30 mouse cellular contexts compared by ENCODE assay signal in genomic region chr9:20479396-20479795, GRCm38 (mm10). TPM values are rescaled to one million over a fixed set of nuclear protein-coding genes. Genes with fewer than 3 reads are reported as not detected.
DNase-seq lines count a peak whose midpoint lies in the region; ATAC-seq and TF ChIP-seq lines count a peak whose summit lies in the region.
"Had no signal": no experiment of that assay in that cellular context is flagged by ENCODE, and none has a peak within 500 bp of the region (broad histone marks: within the 10 kb centered on the region; RNA-seq: fewer than 3 reads in every experiment).

No protein-coding gene starts in this region.

- ATAC-seq in kidney, embryonic 14.5 days (ENCODE audit: low FRiP score, low TSS enrichment) = no peak
- ATAC-seq in inflammation-experienced regulatory T-cells, adult 6 months = no peak
- ATAC-seq: forebrain, embryonic 13.5 days; intestine, embryonic 15.5 days had no signal

- no peak overlapping the region for H3K4me3 ChIP-seq in kidney, adult 2 months (ENCODE audit: insufficient read depth, low read depth, low read length)
- no peak overlapping the region for H3K4me3 ChIP-seq in kidney, embryonic 14.5 days (ENCODE audit: low read length)
- H3K4me3 ChIP-seq: forebrain, embryonic 13.5 days; heart, embryonic 13.5 days; hindbrain, embryonic 15.5 days; intestine, embryonic 15.5 days; neural tube, embryonic 15.5 days had no signal

- no peak overlapping the region for H3K27ac ChIP-seq in kidney, adult 2 months (ENCODE audit: insufficient read depth, low read depth, low read length)
- H3K27ac ChIP-seq in kidney, embryonic 14.5 days (ENCODE audit: low read depth, low read length) = no peak overlapping the region
- H3K27ac ChIP-seq: forebrain, embryonic 13.5 days; heart, embryonic 13.5 days; hindbrain, embryonic 15.5 days; intestine, embryonic 15.5 days; liver, embryonic 14.5 days; macrophage; neural tube, embryonic 15.5 days; stomach, postnatal 0 days had no signal

- H3K27me3 ChIP-seq in kidney, adult 2 months (replicated peaks; ENCODE audit: control insufficient read depth, insufficient read depth, low read length) = no peaks in the 10 kb centered on the region
- no peaks in the 10 kb centered on the region for H3K27me3 ChIP-seq in kidney, embryonic 14.5 days (ENCODE audit: control insufficient read depth, insufficient read depth, low read length)
- H3K27me3 ChIP-seq: forebrain, embryonic 13.5 days; heart, embryonic 13.5 days; hindbrain, embryonic 15.5 days; intestine, embryonic 15.5 days; neural tube, embryonic 15.5 days had no signal

- peaks cover 3% of the 10 kb centered on the region; the same call in 1 of the 2 replicates for H3K36me3 ChIP-seq in kidney, adult 2 months (ENCODE audit: control insufficient read depth, insufficient read depth, low read length)
- peaks cover 46% of the 10 kb centered on the region for H3K36me3 ChIP-seq in kidney, embryonic 14.5 days (ENCODE audit: control insufficient read depth, insufficient read depth, low read length)

- H3K4me1 ChIP-seq in kidney, adult 2 months (ENCODE audit: control insufficient read depth, insufficient read depth, low read length) = peaks cover 2% of the 10 kb centered on the region; the same call in 1 of the 2 replicates
- no peaks in the 10 kb centered on the region for H3K4me1 ChIP-seq in kidney, embryonic 14.5 days (ENCODE audit: control insufficient read depth, insufficient read depth, low read length)
- H3K4me1 ChIP-seq: forebrain, embryonic 13.5 days; heart, embryonic 13.5 days; hindbrain, embryonic 15.5 days; intestine, embryonic 15.5 days; neural tube, embryonic 15.5 days had no signal

- no peak overlapping the region for H3K4me2 ChIP-seq in kidney, embryonic 14.5 days (replicated peaks; ENCODE audit: low read depth, low read length)
- H3K4me2 ChIP-seq: forebrain, embryonic 13.5 days; heart, embryonic 13.5 days; hindbrain, embryonic 15.5 days; intestine, embryonic 15.5 days; neural tube, embryonic 15.5 days had no signal

- H3K9me3 ChIP-seq in kidney, embryonic 14.5 days (ENCODE audit: control insufficient read depth, low read length) = no peaks in the 10 kb centered on the region
- H3K9me3 ChIP-seq: forebrain, embryonic 13.5 days; heart, embryonic 13.5 days; hindbrain, embryonic 15.5 days; intestine, embryonic 15.5 days; neural tube, embryonic 15.5 days had no signal

- TF ChIP-seq POLR2A in kidney, adult 2 months (IDR thresholded peaks at IDR 0.05; ENCODE audit: low read depth, low read length) = no peak

- 62% methylated on average over 5 of the region's 5 CpGs for WGBS in kidney, adult 2 months
- WGBS in kidney, embryonic 14.5 days = 96% methylated on average over 5 of the region's 5 CpGs

- no peak overlapping the region for H3K9ac ChIP-seq in kidney, embryonic 14.5 days (ENCODE audit: low read depth, low read length)
- H3K9ac ChIP-seq: forebrain, embryonic 13.5 days; heart, embryonic 13.5 days; hindbrain, embryonic 15.5 days; intestine, embryonic 15.5 days; liver, embryonic 14.5 days; neural tube, embryonic 15.5 days had no signal

- peak; percentile 59 for DNase-seq in cerebellum, postnatal 14 days
- no peak for DNase-seq in cerebellum, adult 8-10 months
- DNase-seq in kidney, adult 2 months = peak; percentile 71
- peak; percentile 8 for DNase-seq in right cerebral cortex, postnatal 4 days
- no peak for DNase-seq in right cerebral cortex, postnatal 25 days
- DNase-seq: adrenal gland, adult 2 months; B cell, adult 2 months; cerebellum, adult 11-12 months; gastrocnemius, postnatal 10 days; heart, postnatal 10 days; layer of hippocampus, postnatal 36 days; liver; lung, adult 2 months; lung, postnatal 10 days; midbrain, embryonic 14.5 days; retina, postnatal 1 day; right cerebral cortex, postnatal 14 days; spleen, adult 18-20 months; thymus, adult 18-20 months; thymus, postnatal 25 days had no signal

- no peak for TF ChIP-seq CTCF in kidney, adult 2 months (conservative IDR thresholded peaks at IDR 0.05; ENCODE audit: insufficient read depth, insufficient read length, low read depth, low read length)

RNA-seq across cellular contexts. Expression of gene Zfp426, which starts 13.2 kb away (rescaled TPM):
- 4.6 and 5.6 TPM in 2 replicates for polyA plus RNA-seq in kidney, adult 2 months (2012; rRNA removed)
- polyA plus RNA-seq in kidney, embryonic 14.5 days (2014; fragmentation: Nextera tagmentation; extraction: Ambion mirVana) = 12.8 and 22.6 TPM in 2 replicates
- 10 to 100 TPM; 25.0 to 25.9 (median 25.5) TPM for polyA plus RNA-seq in inflammation-experienced regulatory T-cells, adult 6 months (2017; shearing (Covaris generic))

RNA-seq across cellular contexts. Expression of gene Zfp26, which starts 19.4 kb away (rescaled TPM):
- 1.5 and 2.2 TPM in 2 replicates for polyA plus RNA-seq in kidney, adult 2 months (2012; rRNA removed)
- 15.7 and 36.5 TPM in 2 replicates for polyA plus RNA-seq in kidney, embryonic 14.5 days (2014; fragmentation: Nextera tagmentation; extraction: Ambion mirVana)
- polyA plus RNA-seq in inflammation-experienced regulatory T-cells, adult 6 months (2017; shearing (Covaris generic)) = 10 to 100 TPM; 18.3 to 24.2 (median 21.8) TPM

RNA-seq across cellular contexts. Expression of gene Zfp266, which starts 41.8 kb away (rescaled TPM):
- polyA plus RNA-seq in kidney, adult 2 months (2012; rRNA removed) = 4.7 and 6.6 TPM in 2 replicates
- polyA plus RNA-seq in kidney, embryonic 14.5 days (2014; fragmentation: Nextera tagmentation; extraction: Ambion mirVana) = 80.5 and 96.4 TPM in 2 replicates
- 10 to 100 TPM; 44.4 to 55.8 (median 46.6) TPM for polyA plus RNA-seq in inflammation-experienced regulatory T-cells, adult 6 months (2017; shearing (Covaris generic))

Comparison
In these comparisons a context has a peak if more than half of its experiments do, and no peak if none do; other contexts are left out.
1. DNase-seq: peak in cerebellum, postnatal 14 days (2 of 2), kidney, adult 2 months (single experiment) and right cerebral cortex, postnatal 4 days (single experiment); none in cerebellum, adult 8-10 months (single experiment) and right cerebral cortex, postnatal 25 days (single experiment).